Mouse (Mus musculus): Measurements from ENCODE around the gene Sec1. TPM values are rescaled to one million over a fixed set of nuclear protein-coding genes. Genes with fewer than 3 reads are reported as not detected.
"Not testable (repeated sequence)": the region's sequence is repeated elsewhere in the genome, so short reads cannot be mapped to it uniquely, and the experiment has no call there.

Gene Sec1
- polyA plus RNA-seq, 1 experiment from 2014 or later: 0.32 TPM

- H3K36me3 ChIP-seq; H3K27ac ChIP-seq (replicated peaks); H3K27me3 ChIP-seq (ENCODE audit: low read depth, poor library complexity, severe bottlenecking); DNase-seq (ENCODE audit: low spot score); H3K4me3 ChIP-seq; H3K9me3 ChIP-seq (replicated peaks): not testable (repeated sequence)
- 92% methylated on average over 20 of the region's 20 CpGs for WGBS
- peaks cover 13% of the 10 kb centered on the region for H3K4me1 ChIP-seq
Observed at GRCm38 (mm10) chr7:45650484-45650883, 43.7 kb downstream of the Sec1 start.

GRCm38 (mm10) chr7:45649351-45649750 is 44.9 kb downstream of the Sec1 start:
- DNase-seq (ENCODE audit: low spot score): no peak
- Histone ChIP-seq H3K4me1 (peaks cover 17% of the 10 kb centered on the region), H3K9me3 (replicated peaks) (no peaks in the 10 kb centered on the region), H3K36me3 (no peaks in the 10 kb centered on the region), H3K27ac (replicated peaks) (no peak overlapping the region), H3K27me3 (ENCODE audit: low read depth, poor library complexity, severe bottlenecking) (peaks cover 9% of the 10 kb centered on the region), H3K4me3 (no peak overlapping the region)
- WGBS: 84% methylated on average over 8 of the region's 8 CpGs

GRCm38 (mm10) chr7:45646671-45647070 is 47.5 kb downstream of the Sec1 start:
- Histone ChIP-seq H3K4me3 (no peak overlapping the region), H3K9me3 (replicated peaks) (no peaks in the 10 kb centered on the region), H3K36me3 (no peaks in the 10 kb centered on the region), H3K27ac (replicated peaks) (no peak overlapping the region), H3K4me1 (peaks cover 37% of the 10 kb centered on the region), H3K27me3 (ENCODE audit: low read depth, poor library complexity, severe bottlenecking) (peaks cover 9% of the 10 kb centered on the region)
- no peak for DNase-seq (ENCODE audit: low spot score)
- 76% methylated on average over 4 of the region's 4 CpGs for WGBS

GRCm38 (mm10) chr7:45645591-45645971 is 48.6 kb downstream of the Sec1 start:
- Histone ChIP-seq H3K4me1 (peaks cover 44% of the 10 kb centered on the region), H3K27ac (replicated peaks) (no peak overlapping the region), H3K9me3 (replicated peaks) (no peaks in the 10 kb centered on the region), H3K4me3 (no peak overlapping the region), H3K27me3 (ENCODE audit: low read depth, poor library complexity, severe bottlenecking) (peaks cover 17% of the 10 kb centered on the region), H3K36me3 (no peaks in the 10 kb centered on the region)
- no peak for DNase-seq (ENCODE audit: low spot score)
- WGBS: 80% methylated on average over 7 of the region's 7 CpGs

- Histone ChIP-seq H3K9me3 (replicated peaks) (no peaks in the 10 kb centered on the region), H3K4me3 (peak overlapping the region; percentile 64), H3K4me1 (peaks cover 49% of the 10 kb centered on the region), H3K27ac (replicated peaks) (peak overlapping the region; percentile 95), H3K27me3 (ENCODE audit: low read depth, poor library complexity, severe bottlenecking) (peaks cover 22% of the 10 kb centered on the region), H3K36me3 (no peaks in the 10 kb centered on the region)
- 68% methylated on average over 6 of the region's 6 CpGs for WGBS
- no peak for DNase-seq (ENCODE audit: low spot score)
Observed at GRCm38 (mm10) chr7:45644872-45645590, 49.2 kb downstream of the Sec1 start.

GRCm38 (mm10) chr7:45644183-45644582 is 50.0 kb downstream of the Sec1 start:
- H3K36me3 ChIP-seq: no peaks in the 10 kb centered on the region
- H3K4me3 ChIP-seq: peak overlapping the region; percentile 64
- H3K4me1 ChIP-seq: peaks cover 57% of the 10 kb centered on the region
- WGBS: 2% methylated on average over 18 of the region's 18 CpGs
- peak; percentile 58 for DNase-seq (ENCODE audit: low spot score)
- H3K27me3 ChIP-seq (ENCODE audit: low read depth, poor library complexity, severe bottlenecking): peaks cover 31% of the 10 kb centered on the region
- peak overlapping the region; percentile 95 for H3K27ac ChIP-seq (replicated peaks)
- H3K9me3 ChIP-seq (replicated peaks): no peaks in the 10 kb centered on the region

- H3K36me3 ChIP-seq: no peaks in the 10 kb centered on the region
- H3K9me3 ChIP-seq (replicated peaks): no peaks in the 10 kb centered on the region
- peak overlapping the region; percentile 64 for H3K4me3 ChIP-seq
- peaks cover 33% of the 10 kb centered on the region for H3K27me3 ChIP-seq (ENCODE audit: low read depth, poor library complexity, severe bottlenecking)
- DNase-seq (ENCODE audit: low spot score): peak; percentile 99
- 2% methylated on average over 28 of the region's 28 CpGs for WGBS
- peaks cover 62% of the 10 kb centered on the region for H3K4me1 ChIP-seq
- H3K27ac ChIP-seq (replicated peaks): peak overlapping the region; percentile 95
Observed at GRCm38 (mm10) chr7:45643441-45644178, 50.6 kb downstream of the Sec1 start.

- Histone ChIP-seq H3K9me3 (replicated peaks) (no peaks in the 10 kb centered on the region), H3K27ac (replicated peaks) (peak overlapping the region; percentile 95), H3K36me3 (no peaks in the 10 kb centered on the region), H3K27me3 (ENCODE audit: low read depth, poor library complexity, severe bottlenecking) (peaks cover 33% of the 10 kb centered on the region), H3K4me1 (peaks cover 72% of the 10 kb centered on the region), H3K4me3 (peak overlapping the region; percentile 64)
- WGBS: 44% methylated on average over 16 of the region's 16 CpGs
- no peak for DNase-seq (ENCODE audit: low spot score)
Observed at GRCm38 (mm10) chr7:45642503-45643255, 51.5 kb downstream of the Sec1 start.

- WGBS: 87% methylated on average over 5 of the region's 5 CpGs
- no peak for DNase-seq (ENCODE audit: low spot score)
- Histone ChIP-seq H3K27ac (replicated peaks) (peak overlapping the region; percentile 24; the same call in 1 of the 2 replicates), H3K4me1 (peaks cover 72% of the 10 kb centered on the region), H3K4me3 (peak overlapping the region; percentile 64; the same call in 1 of the 2 replicates), H3K9me3 (replicated peaks) (no peaks in the 10 kb centered on the region), H3K36me3 (no peaks in the 10 kb centered on the region), H3K27me3 (ENCODE audit: low read depth, poor library complexity, severe bottlenecking) (peaks cover 33% of the 10 kb centered on the region)
Observed at GRCm38 (mm10) chr7:45642083-45642482, 52.1 kb downstream of the Sec1 start.

- peak overlapping the region; percentile 3; the same call in 1 of the 2 replicates for H3K4me3 ChIP-seq
- H3K9me3 ChIP-seq (replicated peaks): no peaks in the 10 kb centered on the region
- H3K4me1 ChIP-seq: peaks cover 72% of the 10 kb centered on the region
- peaks cover 29% of the 10 kb centered on the region for H3K27me3 ChIP-seq (ENCODE audit: low read depth, poor library complexity, severe bottlenecking)
- 74% methylated on average over 17 of the region's 17 CpGs for WGBS
- peaks cover 5% of the 10 kb centered on the region for H3K36me3 ChIP-seq
- peak overlapping the region; percentile 24 for H3K27ac ChIP-seq (replicated peaks)
- DNase-seq (ENCODE audit: low spot score): no peak
Observed at GRCm38 (mm10) chr7:45641391-45642040, 52.7 kb downstream of the Sec1 start.

- no peak overlapping the region for H3K27ac ChIP-seq (replicated peaks)
Observed at GRCm38 (mm10) chr7:45640191-45640957, 53.8 kb downstream of the Sec1 start.

More at GRCm38 (mm10) chr7:45640191-45640957, 53.8 kb downstream of the Sec1 start:
- no peak overlapping the region for H3K4me3 ChIP-seq
- no peak for DNase-seq (ENCODE audit: low spot score)
- 0 out of 2 replicates have a peak, but pooled peaks cover 4% of the 10 kb centered on the region for H3K9me3 ChIP-seq (replicated peaks)
- WGBS: 73% methylated on average over 19 of the region's 19 CpGs
- peaks cover 29% of the 10 kb centered on the region for H3K27me3 ChIP-seq (ENCODE audit: low read depth, poor library complexity, severe bottlenecking)
- peaks cover 11% of the 10 kb centered on the region for H3K36me3 ChIP-seq
- peaks cover 66% of the 10 kb centered on the region for H3K4me1 ChIP-seq

Data from midbrain, embryonic 10.5 days (tissue).